Mouse (Mus musculus): ENCODE measurements at regions not wholly inside any gene's neighbourhood (a gene's known extent, or its start where the extent isn't known, plus 50 kb on each side); places are given as distances from the start of the nearest gene placed in this dataset.

DNA sequence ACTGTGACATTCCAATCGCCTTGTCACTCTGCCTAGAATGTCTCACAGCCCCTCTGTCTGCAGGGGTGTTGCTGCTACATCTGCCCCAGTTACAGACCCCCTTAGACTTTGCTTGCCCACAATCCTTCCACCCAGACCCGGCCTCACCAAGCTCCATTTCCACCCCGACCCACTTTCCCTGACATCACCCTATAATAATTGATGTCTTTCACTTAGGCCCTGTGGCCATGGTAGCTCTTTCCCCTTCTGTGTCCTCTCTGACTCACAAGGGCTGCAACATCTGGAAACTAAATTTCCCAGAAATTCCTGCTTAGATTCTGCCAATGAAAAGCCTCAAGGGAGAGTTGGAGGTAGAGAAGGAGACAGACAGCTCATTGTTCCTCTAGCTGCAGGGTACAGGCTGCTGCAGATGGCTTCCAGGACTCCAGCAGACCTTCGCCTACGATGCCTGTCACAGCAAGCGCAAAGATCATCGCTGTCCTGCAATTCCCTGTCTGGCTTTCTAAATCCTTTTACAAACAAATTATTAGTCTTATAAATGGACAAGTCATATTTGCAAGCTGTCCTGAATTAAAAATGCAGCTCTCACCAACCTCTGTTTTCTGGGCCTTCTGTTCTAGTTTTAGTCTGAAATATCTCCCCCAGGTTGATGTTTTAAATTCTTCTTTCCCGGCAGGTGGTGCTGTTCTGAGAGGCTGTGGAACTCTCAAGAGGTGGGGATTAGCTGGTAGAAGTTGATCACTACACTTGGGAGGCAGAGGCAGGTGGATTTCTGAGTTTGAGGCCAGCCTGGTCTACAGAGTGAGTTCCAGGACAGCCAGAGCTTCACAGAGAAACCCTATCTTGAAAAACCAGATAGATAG lies 104.9 kb upstream of the Oxgr1 start:
- DNase-seq (ENCODE audit: low spot score): no peak

DNA sequence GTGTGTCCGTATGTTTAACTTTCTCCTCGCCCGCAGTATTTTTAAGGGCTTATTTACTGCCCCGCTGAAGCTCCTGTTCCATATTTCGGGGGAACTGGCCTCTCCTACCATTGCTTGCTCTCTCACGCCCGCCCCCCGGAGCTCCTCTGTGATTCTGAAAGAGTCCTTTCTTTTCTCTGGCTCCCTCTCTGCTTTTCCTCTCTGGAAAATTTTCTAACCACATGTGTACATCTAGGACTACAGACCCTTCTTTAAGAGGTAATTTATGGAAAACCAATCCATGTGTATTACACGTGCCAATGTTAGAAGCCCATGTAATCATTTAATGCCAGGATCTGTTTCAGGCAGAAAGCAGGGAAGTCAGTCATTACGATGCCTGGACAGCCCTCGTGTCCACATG lies 106.6 kb upstream of the Oxgr1 start:
- DNase-seq (ENCODE audit: low spot score): no peak

GRCm38 (mm10) chr14:120149341-120149741 lies 107.1 kb upstream of the Oxgr1 start:
- no peak for DNase-seq (ENCODE audit: low spot score)

GRCm38 (mm10) chr14:120150589-120150988 lies 108.4 kb upstream of the Oxgr1 start:
- DNase-seq (ENCODE audit: low spot score): no peak

- DNase-seq (ENCODE audit: low spot score): no peak
These were observed 112.2 kb upstream of the Oxgr1 start for GRCm38 (mm10) chr14:120154413-120154812.

GRCm38 (mm10) chr14:120164184-120164583 lies 111.3 kb upstream of the Mbnl2 start:
- no peak for DNase-seq (ENCODE audit: low spot score)

- no peak for DNase-seq (ENCODE audit: low spot score)
These were observed 109.9 kb upstream of the Mbnl2 start for GRCm38 (mm10) chr14:120165496-120166045.

GRCm38 (mm10) chr14:120170733-120171132 lies 104.7 kb upstream of the Mbnl2 start:
- no peak for DNase-seq (ENCODE audit: low spot score)

GRCm38 (mm10) chr14:120172058-120172457 lies 103.4 kb upstream of the Mbnl2 start:
- DNase-seq (ENCODE audit: low spot score): no peak

GRCm38 (mm10) chr14:120172844-120173243 lies 102.6 kb upstream of the Mbnl2 start:
- DNase-seq (ENCODE audit: low spot score): no peak

DNA sequence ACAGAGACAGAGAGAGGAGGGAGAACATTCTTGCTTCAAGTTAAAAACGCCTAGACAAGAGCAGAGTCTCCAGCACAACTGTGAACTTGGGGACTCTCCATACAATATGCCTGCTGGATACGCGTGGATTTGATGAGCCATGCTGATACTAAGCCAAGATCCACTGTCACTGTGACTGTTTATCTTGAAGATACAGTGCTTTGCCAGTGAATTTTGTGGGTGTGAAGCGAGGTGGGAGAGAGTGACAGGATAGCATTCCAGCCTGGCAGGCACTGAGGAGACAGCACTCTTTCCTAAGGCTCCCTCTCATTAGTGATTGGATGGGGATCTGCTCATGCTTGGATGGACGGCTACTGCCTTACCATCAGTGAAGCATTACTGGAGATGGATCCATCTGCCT lies 100.9 kb upstream of the Mbnl2 start:
- no peak for DNase-seq (ENCODE audit: low spot score)

DNA sequence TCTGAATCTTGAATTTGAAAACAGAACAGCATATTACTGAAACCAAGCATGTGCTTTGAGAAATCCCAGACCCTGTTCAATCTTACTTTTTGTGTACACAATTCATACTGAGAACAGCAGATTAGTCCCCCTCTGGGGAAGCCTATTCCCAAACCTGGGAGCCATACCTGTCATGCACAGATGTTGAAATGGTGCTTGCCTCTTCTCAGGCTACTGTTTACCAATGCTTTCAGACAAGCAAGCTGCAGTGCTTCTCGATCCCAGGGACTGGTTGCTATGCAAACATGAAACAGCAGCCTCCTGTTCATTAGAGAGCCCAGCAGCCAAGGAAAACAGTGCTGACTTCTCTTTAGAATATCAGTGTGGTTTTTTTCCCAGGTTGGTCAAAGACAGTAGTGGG lies 80.3 kb upstream of the Mbnl2 start:
- DNase-seq (ENCODE audit: low spot score): no peak

DNA sequence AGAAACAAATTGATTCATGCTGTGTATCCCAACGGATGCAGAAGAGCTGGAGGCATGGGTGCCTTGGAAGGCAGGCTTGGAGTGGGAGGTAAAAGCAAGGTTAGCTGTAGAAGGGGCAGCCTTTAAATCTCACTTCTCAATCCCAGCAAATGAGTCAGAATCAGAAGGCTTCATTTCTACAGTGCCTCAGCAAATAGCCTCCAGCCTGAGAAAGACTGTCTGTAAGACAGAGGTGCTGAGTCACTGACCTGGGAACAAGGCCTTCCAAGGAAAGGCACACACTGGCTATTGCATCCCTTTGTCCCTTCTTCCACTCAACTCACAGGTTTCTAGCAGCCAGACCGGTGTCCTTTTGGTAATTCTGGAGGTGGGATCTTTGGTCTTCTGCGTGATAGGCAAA lies 63.7 kb upstream of the Mbnl2 start:
- DNase-seq (ENCODE audit: low spot score): no peak

DNA sequence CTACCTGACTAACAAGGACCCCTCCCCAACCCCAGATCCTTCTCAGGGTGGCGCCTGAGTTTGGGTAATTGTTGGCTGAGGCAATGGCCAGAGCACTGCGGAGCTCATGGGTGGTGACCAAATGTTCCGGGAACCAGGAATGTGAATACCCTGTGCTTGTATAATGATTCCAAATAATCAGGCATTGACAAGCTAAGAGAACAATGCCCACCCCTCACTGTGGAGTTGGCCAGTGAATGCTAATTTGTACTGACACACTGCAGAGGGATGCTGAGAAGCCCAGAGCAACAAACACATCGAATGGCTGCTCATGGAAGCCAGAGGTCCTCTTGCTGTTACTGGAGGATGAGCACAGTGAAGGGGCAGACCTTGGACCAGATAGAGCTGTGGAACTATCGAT lies 62.8 kb upstream of the Mbnl2 start:
- no peak for DNase-seq (ENCODE audit: low spot score)

DNA sequence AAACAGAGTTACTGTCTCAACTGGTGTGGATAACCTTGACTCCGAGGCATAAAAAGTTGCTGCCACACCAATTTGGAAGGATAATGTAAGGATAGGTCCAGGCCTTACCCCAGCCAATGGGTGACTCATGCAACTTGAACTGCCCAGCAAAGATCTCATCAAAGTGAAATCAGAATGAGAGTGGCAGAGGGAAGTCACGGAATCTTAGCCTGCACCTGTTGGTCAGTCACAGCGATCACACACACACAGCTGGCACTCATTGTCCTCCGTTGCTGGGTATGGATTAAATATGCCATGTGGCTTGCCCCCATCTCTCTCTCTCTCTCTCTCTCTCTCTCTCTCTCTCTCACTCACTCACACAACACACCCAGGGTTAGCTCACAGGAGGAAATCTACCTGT lies 56.2 kb upstream of the Mbnl2 start:
- DNase-seq (ENCODE audit: low spot score): no peak

DNA sequence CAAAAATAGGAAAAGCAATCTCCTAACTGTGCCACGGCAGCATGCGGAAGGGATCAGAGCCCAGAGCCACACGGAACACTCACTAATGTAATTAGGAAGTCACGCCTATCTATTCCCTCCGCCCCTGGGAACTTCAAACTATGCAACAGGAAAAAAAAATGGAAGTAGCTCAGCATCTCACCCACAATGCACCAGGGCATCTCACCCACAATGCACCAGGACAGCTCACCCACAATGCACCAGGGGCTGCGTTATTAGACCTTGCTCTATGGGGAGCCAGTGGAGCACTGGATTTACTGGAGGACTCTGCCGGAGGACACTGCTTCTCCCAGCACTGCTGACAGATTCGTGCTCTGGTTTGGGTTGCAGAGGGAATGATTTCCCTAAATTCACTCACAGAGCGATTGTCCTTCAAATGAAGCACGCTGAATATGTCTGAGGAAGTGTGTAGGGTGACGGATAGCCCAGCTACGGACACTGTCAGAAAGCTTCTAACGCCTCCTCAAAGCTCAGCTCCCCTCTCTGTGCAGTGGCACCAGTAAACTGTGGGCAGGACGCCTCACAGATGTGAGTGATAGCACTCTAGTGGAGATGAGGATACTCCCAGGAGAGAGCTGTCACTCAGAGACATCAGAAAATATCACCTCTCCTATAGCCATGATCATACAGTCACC lies 51.8 kb upstream of the Mbnl2 start:
- no peak for DNase-seq (ENCODE audit: low spot score)

GRCm38 (mm10) chr14:120224202-120224846 lies 51.1 kb upstream of the Mbnl2 start:
- DNase-seq (ENCODE audit: low spot score): no peak

DNA sequence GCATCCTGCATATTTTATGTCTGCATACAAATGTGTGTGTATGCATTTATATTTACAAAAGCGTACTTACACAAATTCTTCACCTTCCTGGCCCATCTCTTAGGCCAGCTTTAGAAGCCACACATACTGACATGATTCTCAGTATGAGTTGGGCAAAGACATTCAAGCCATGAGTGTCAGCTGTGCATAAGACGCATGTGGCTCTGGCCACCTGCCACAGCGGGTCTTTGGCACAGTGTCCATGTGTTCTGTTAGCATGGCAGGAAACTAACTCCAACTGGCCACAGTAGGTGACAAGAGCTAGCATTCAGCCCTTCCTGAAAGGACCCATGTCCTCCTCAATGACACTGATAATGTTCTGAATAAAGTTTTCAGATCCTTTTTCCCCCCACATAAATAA lies 49.8 kb upstream of the Mbnl2 start:
- DNase-seq (ENCODE audit: low spot score): no peak
